Mouse (Mus musculus): ENCODE results near the gene 4930432K21Rik. TPM values are rescaled to one million over a fixed set of nuclear protein-coding genes. Genes with fewer than 3 reads are reported as not detected.

Gene 4930432K21Rik
- total and polyA plus RNA-seq, 2 experiments from 2014 or later, result 2.7 to 5.9 TPM

- Histone ChIP-seq H3K27me3 (ENCODE audit: insufficient read depth, low read length) (no peaks in the 10 kb centered on the region), H3K9me3 (ENCODE audit: low read length) (no peaks in the 10 kb centered on the region), H3K36me3 (ENCODE audit: insufficient read depth, low read length) (no peaks in the 10 kb centered on the region), H3K4me1 (ENCODE audit: insufficient read depth, low read length) (0 out of 2 replicates have a peak, but pooled peaks cover 6% of the 10 kb centered on the region), H3K9ac (replicated peaks; ENCODE audit: low read length) (no peak overlapping the region), H3K4me3 (ENCODE audit: low read length) (no peak overlapping the region), H3K4me2 (ENCODE audit: low read depth, low read length) (no peak overlapping the region), H3K27ac (no peak overlapping the region)
- no peak for TF ChIP-seq CTCF (IDR thresholded peaks at IDR 0.05; ENCODE audit: low read depth)
- DNase-seq (ENCODE audit: low spot score), result no peak
- no peak for ATAC-seq
- 71% methylated on average over 2 of the region's 2 CpGs for WGBS
Measured at GRCm38 (mm10) chr8:84126742-84127141, 21.1 kb upstream of the 4930432K21Rik start.

- no peak for TF ChIP-seq CTCF (IDR thresholded peaks at IDR 0.05; ENCODE audit: low read depth)
- ATAC-seq, result no peak
Measured at GRCm38 (mm10) chr8:84127202-84127901, 20.5 kb upstream of the 4930432K21Rik start.

GRCm38 (mm10) chr8:84128277-84128676 lies 19.5 kb upstream of the 4930432K21Rik start:
- Histone ChIP-seq H3K9me3 (ENCODE audit: low read length) (no peaks in the 10 kb centered on the region), H3K4me2 (ENCODE audit: low read depth, low read length) (no peak overlapping the region), H3K4me1 (ENCODE audit: insufficient read depth, low read length) (0 out of 2 replicates have a peak, but pooled peaks cover 6% of the 10 kb centered on the region), H3K27ac (no peak overlapping the region), H3K9ac (replicated peaks; ENCODE audit: low read length) (no peak overlapping the region), H3K4me3 (ENCODE audit: low read length) (no peak overlapping the region), H3K36me3 (ENCODE audit: insufficient read depth, low read length) (peaks cover 6% of the 10 kb centered on the region; the same call in 1 of the 2 replicates), H3K27me3 (ENCODE audit: insufficient read depth, low read length) (no peaks in the 10 kb centered on the region)
- peak; percentile 20 for DNase-seq (ENCODE audit: low spot score)
- 62% methylated on average over 8 of the region's 8 CpGs for WGBS
- peak; percentile 32; the same call in 1 of the 2 replicates for TF ChIP-seq CTCF (IDR thresholded peaks at IDR 0.05; ENCODE audit: low read depth)
- ATAC-seq, result no peak

More at GRCm38 (mm10) chr8:84127202-84127901, 20.5 kb upstream of the 4930432K21Rik start:
- no peak overlapping the region for H3K9ac ChIP-seq (replicated peaks; ENCODE audit: low read length)
- H3K4me2 ChIP-seq (ENCODE audit: low read depth, low read length), result no peak overlapping the region
- 72% methylated on average over 17 of the region's 17 CpGs for WGBS
- H3K4me1 ChIP-seq (ENCODE audit: insufficient read depth, low read length), result 0 out of 2 replicates have a peak, but pooled peaks cover 6% of the 10 kb centered on the region
- H3K27me3 ChIP-seq (ENCODE audit: insufficient read depth, low read length), result no peaks in the 10 kb centered on the region
- DNase-seq (ENCODE audit: low spot score), result no peak
- no peaks in the 10 kb centered on the region for H3K36me3 ChIP-seq (ENCODE audit: insufficient read depth, low read length)
- no peak overlapping the region for H3K27ac ChIP-seq
- H3K9me3 ChIP-seq (ENCODE audit: low read length), result no peaks in the 10 kb centered on the region
- H3K4me3 ChIP-seq (ENCODE audit: low read length), result no peak overlapping the region

- peaks cover 26% of the 10 kb centered on the region; the same call in 1 of the 2 replicates for H3K36me3 ChIP-seq (ENCODE audit: insufficient read depth, low read length)
- H3K4me2 ChIP-seq (ENCODE audit: low read depth, low read length), result no peak overlapping the region
- 0 out of 2 replicates have a peak, but pooled peaks cover 6% of the 10 kb centered on the region for H3K4me1 ChIP-seq (ENCODE audit: insufficient read depth, low read length)
- ATAC-seq (peak; percentile 50), DNase-seq (ENCODE audit: low spot score) (peak; percentile 46)
- WGBS, result 48% methylated on average over 30 of the region's 30 CpGs
- H3K27ac ChIP-seq, result 0 out of 2 replicates have a peak overlapping the region, but pooled peaks have one; percentile 36
- no peak overlapping the region for H3K4me3 ChIP-seq (ENCODE audit: low read length)
- no peaks in the 10 kb centered on the region for H3K27me3 ChIP-seq (ENCODE audit: insufficient read depth, low read length)
- no peaks in the 10 kb centered on the region for H3K9me3 ChIP-seq (ENCODE audit: low read length)
- TF ChIP-seq CTCF (IDR thresholded peaks at IDR 0.05; ENCODE audit: low read depth), result no peak
- peak overlapping the region; percentile 33; the same call in 1 of the 2 replicates for H3K9ac ChIP-seq (replicated peaks; ENCODE audit: low read length)
Measured at GRCm38 (mm10) chr8:84130806-84131205, 17.0 kb upstream of the 4930432K21Rik start.

GRCm38 (mm10) chr8:84132225-84132624 lies 15.6 kb upstream of the 4930432K21Rik start:
- peaks cover 36% of the 10 kb centered on the region for H3K36me3 ChIP-seq (ENCODE audit: insufficient read depth, low read length)
- no peak for TF ChIP-seq CTCF (IDR thresholded peaks at IDR 0.05; ENCODE audit: low read depth)

GRCm38 (mm10) chr8:84137848-84138247 lies 10.0 kb upstream of the 4930432K21Rik start:
- Histone ChIP-seq H3K4me2 (ENCODE audit: low read depth, low read length) (no peak overlapping the region), H3K27ac (no peak overlapping the region), H3K36me3 (ENCODE audit: insufficient read depth, low read length) (peaks cover 86% of the 10 kb centered on the region), H3K4me3 (ENCODE audit: low read length) (no peak overlapping the region), H3K9me3 (ENCODE audit: low read length) (no peaks in the 10 kb centered on the region), H3K4me1 (ENCODE audit: insufficient read depth, low read length) (no peaks in the 10 kb centered on the region), H3K9ac (replicated peaks; ENCODE audit: low read length) (no peak overlapping the region), H3K27me3 (ENCODE audit: insufficient read depth, low read length) (no peaks in the 10 kb centered on the region)
- no peak for ATAC-seq
- DNase-seq (ENCODE audit: low spot score), result no peak
- WGBS, result 92% methylated on average over 3 of the region's 3 CpGs
- no peak for TF ChIP-seq CTCF (IDR thresholded peaks at IDR 0.05; ENCODE audit: low read depth)

More at GRCm38 (mm10) chr8:84132225-84132624, 15.6 kb upstream of the 4930432K21Rik start:
- 0 out of 2 replicates have a peak, but pooled peaks cover 6% of the 10 kb centered on the region for H3K4me1 ChIP-seq (ENCODE audit: insufficient read depth, low read length)
- no peak overlapping the region for H3K27ac ChIP-seq
- no peaks in the 10 kb centered on the region for H3K27me3 ChIP-seq (ENCODE audit: insufficient read depth, low read length)
- no peak overlapping the region for H3K9ac ChIP-seq (replicated peaks; ENCODE audit: low read length)
- no peaks in the 10 kb centered on the region for H3K9me3 ChIP-seq (ENCODE audit: low read length)
- no peak for DNase-seq (ENCODE audit: low spot score)
- H3K4me2 ChIP-seq (ENCODE audit: low read depth, low read length), result no peak overlapping the region
- H3K4me3 ChIP-seq (ENCODE audit: low read length), result no peak overlapping the region
- 87% methylated on average over 8 of the region's 8 CpGs for WGBS
- no peak for ATAC-seq

- no peaks in the 10 kb centered on the region for H3K4me1 ChIP-seq (ENCODE audit: insufficient read depth, low read length)
- no peaks in the 10 kb centered on the region for H3K9me3 ChIP-seq (ENCODE audit: low read length)
- DNase-seq (ENCODE audit: low spot score) (no peak), ATAC-seq (no peak)
- no peak overlapping the region for H3K27ac ChIP-seq
- H3K4me3 ChIP-seq (ENCODE audit: low read length), result no peak overlapping the region
- H3K27me3 ChIP-seq (ENCODE audit: insufficient read depth, low read length), result no peaks in the 10 kb centered on the region
- 90% methylated on average over 4 of the region's 4 CpGs for WGBS
- peaks cover 75% of the 10 kb centered on the region for H3K36me3 ChIP-seq (ENCODE audit: insufficient read depth, low read length)
- no peak for TF ChIP-seq CTCF (IDR thresholded peaks at IDR 0.05; ENCODE audit: low read depth)
- no peak overlapping the region for H3K9ac ChIP-seq (replicated peaks; ENCODE audit: low read length)
- H3K4me2 ChIP-seq (ENCODE audit: low read depth, low read length), result no peak overlapping the region
Measured at GRCm38 (mm10) chr8:84140838-84141237, 7.0 kb upstream of the 4930432K21Rik start.

Data from hindbrain, postnatal 0 days (tissue).